Mouse (Mus musculus) natural killer cell, adult 2 months (primary cell): Measurements from ENCODE around the gene Krcc1.

Experiments
- DNase-seq, 2 experiments: peaks; one replicate each; pipeline ENCODE4 v3.0.0; 2022; ENCODE audit warnings: low spot score in 2 of 2

Gene Krcc1

DNA sequence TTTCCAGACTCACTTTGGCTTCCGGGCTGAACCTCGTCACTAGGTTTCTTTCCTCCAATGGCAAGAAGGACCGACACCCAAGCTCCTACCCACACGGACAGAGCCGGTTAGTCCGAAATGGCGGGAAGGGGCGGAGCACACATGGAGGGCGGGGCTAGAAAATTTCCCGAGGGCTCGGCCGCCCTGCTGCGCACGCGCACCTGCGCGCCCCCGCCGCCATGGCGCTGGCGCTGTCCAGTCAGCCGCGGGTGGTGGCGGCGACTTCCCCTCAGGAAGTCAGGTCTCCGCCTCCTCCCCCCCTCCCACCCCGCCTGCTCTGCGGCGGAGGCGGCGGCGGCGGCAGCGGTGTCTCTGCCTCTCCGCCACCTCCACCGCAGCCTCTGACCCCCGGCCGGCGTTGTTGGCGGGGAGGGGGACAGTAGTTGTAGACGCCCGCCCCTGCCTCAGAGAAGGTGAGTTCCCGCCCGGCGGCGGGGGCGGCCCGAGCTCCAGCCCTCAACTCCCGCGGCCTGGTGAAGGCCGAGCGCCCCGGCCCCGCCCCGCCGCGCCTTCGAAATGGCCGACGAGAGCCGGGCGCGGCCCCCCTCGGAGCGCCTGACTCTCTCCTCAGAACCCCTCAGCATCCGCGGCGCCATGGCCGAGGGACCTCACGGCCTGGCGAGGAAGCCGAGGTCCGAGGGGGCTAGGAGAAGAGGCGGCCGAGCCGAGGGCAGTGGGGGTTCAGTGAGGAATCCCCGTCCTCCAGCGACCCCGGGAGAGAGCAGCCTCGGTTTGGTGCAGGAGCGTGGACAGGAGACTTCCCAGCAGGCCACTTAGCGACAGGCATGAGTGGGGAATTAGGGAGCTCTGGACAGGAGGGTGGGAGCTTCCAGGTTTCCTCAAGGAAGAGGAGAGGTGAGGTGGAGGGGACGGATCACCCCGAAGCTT, at the start of gene Krcc1:
Gene Krcc1 (plus strand): TSS at position 289 of the 927 bp plus-strand sequence.
- peak; percentile 97 to 98 for DNase-seq

DNA sequence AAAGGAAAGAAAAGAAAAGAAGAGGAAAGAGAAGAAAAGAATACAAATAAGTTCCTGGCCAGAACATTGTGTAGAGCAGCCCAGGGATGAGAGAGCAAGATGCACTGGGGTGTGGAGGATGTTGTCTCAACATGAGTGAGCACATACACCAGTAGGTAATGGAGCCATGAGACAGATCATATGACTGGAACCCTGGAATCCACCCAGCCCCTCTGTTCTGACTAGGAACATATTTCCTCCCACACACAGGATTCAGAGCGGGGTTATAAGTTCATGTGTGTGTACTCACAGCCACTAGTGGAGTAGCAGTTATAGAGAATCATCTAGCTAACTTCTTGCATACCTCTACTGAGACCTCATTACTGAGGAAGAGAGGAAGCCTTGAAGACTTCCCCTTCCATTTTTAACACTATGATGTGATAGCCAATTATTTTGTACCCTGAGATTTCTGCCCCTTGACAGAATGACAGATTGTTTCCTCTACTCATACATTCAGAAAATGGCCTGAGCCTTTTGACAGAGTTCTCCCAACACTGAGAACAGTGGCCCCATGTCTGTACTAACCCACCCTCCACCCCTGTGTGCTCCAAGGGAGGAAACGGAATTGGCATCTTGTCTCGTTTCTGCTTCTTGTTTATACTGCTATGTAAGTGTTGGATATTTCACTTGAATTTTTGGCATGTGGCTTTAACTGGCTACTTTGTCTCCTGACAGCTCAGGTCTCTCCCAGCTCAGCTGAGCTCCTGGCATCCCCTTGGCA, 47.1 kb upstream of the Krcc1 start:
- DNase-seq: no peak

DNA sequence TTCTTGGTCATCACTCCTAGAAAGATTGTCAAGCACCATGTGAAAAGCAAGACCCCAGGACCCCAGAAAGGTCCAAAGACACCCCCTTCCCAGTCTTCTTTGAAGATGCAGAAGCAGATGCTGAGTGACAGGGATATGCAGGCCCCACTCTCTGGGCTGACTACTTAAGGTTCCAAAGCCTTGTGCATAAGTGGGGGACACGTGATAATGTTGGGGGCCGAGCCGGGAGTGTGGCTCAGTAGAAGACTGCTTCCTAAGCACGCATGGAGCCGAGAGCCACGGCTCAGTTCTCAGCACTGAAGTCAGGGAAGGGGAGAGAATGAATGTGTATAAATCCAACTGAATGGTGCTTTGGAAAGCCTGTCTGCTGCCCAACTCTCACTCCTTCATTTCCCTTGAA, 44.9 kb upstream of the Krcc1 start:
- no peak for DNase-seq

DNA sequence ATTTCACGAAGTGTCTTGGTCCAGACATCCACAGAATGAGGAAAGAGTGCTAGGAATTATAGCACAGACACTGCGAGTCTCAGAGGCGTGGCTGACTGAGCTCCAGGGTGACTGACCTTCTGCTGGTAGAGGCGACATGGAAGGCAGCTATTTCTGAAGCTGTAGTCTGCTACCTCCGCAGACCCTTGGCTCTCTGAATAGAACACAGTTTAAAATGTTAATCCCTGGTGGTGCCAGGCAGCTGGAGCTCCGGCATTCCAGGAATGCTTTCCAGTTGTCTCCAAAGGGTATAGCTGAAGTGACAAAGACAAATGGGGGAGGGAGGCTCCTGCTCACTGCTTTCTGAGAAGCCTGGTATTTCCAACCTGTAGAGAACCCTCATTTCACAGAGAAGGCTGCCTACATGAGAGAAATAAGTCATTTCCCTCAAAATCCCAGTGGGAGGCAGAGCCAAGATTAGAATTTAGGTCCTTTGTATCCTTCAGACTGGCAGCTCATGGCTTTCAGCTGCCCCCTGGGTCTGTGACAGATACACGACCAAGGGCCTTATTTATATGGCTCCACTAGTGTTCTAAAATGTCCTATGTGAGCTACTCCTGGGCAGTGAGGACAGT, 44.2 kb upstream of the Krcc1 start:
- DNase-seq: no peak

DNA sequence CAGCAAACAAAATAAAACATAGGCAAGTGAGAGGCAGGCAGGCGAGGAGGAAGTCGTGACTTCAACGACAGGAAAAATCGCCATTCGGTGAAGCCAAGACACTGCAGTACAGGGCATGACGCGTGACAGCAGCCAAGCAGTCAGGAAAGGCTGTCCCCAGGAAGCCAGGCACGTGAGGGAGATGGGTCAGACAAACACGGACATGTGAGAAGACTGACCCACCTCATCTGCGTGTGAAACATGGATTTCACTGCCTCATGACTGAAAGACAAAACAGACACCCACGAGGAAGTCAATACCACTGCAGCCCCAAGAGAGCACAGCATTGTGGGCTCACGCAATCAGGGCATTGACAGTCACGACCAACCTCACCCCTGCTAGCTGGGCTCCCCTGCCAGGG, 36.4 kb upstream of the Krcc1 start:
- DNase-seq: no peak

DNA sequence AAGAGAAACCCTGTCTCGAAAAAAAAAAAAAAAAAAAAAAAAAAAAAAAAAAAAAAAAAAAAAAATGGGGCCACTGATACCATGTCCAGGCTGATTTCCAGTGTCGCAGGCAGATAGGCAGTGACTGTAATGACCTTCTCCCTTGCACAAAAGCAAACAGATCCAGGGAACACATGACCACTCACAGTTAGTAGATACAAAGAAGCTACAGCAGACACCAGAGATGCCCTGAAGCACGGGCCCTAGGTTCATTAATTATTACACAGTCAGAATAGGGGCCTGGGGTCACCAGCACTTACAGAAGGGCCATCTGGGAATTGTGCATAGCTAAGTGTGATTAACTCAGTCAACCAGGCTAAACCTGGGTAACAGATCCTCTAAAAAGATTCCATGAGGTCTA, 35.5 kb upstream of the Krcc1 start:
- DNase-seq: no peak

DNA sequence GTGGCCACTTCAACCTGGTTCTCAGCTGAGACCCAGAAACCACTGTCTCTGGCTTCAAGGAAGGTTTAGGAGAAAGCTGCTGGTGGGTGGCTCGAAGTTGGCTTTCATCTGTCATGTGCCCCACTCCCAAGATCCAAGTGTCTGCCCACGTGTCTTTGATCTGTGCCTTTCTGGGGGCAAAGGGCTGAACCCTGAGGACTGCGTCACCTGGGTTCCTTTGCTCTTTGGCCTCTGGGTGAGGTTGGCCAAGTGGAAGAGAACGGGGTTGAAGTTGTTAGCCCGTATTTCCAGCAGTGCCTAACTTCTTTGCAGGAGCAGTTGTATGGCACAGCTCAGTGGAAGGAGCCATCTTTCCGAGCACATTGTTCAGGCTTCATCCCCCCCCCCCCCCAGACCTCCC, 35.0 kb upstream of the Krcc1 start:
- no peak for DNase-seq

DNA sequence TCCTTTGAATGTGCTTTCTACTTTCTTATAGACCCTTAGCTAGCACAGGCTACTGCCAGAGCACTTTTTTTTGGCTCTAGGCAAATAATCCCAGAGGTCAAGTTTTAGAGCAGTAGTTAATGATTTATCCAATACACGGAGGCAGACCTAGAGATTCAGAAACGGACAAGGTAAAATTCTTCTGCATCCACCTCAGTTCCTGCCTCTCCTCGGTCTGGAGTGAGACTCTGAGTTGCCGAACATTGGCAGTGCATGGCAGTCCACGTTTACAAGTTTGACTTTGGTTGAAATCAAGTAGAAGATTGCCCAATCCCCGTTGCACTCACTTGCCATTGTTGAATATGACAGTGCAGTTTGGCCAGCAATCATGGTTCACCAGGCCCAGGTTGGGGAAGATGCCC, 34.4 kb upstream of the Krcc1 start:
- no peak for DNase-seq

DNA sequence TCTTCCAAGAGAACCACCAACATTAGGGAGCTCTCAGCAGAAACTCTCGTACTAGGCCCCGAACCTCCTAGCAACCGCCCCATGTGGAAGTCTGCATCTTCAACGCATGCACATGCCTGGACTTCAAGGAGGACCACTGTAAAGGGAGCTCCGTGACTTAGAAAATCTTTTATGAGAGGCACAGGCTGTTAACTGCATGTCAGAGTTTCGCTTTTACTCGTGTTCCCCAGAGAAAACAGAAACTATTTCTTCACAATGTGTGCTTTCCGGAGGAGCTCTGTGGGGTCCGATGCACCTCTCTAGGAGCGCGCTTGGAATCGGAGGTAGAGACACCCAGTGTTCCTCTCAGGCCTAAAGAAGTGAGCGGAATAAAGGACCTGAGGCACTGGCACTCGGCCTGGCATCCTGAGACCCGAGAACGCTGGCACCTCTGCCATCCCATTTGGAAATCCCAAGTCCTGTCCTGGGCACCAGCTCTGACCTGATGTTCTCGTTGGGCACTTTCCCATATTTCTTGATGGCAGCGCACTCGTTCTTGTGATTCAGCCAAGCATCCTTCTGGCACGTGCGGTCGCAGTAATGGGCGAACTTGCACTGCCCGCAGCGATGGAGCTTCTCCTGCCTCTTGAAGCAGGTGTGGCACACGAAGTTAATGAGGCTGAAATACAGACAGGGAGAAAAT, 32.3 kb upstream of the Krcc1 start:
- no peak for DNase-seq

DNA sequence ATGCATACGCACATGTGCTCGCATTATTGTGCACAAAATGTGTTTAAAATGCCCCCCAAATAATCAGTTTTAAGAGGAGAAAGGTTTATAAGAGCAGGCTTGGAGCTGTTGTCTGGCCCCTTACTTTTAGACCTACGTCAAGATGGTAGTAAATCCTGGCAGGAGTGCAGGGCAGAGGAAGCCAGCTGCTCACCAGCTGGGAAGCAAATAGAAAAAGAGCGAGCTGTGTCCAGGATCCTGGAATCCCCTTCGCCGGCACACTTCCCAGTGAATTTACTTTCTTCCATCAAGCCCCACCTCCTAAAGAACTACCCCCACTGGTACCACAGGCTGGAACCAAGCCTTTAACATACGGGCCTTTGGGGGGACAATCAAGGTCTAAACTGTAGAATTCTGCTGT, 30.6 kb upstream of the Krcc1 start:
- no peak for DNase-seq

DNA sequence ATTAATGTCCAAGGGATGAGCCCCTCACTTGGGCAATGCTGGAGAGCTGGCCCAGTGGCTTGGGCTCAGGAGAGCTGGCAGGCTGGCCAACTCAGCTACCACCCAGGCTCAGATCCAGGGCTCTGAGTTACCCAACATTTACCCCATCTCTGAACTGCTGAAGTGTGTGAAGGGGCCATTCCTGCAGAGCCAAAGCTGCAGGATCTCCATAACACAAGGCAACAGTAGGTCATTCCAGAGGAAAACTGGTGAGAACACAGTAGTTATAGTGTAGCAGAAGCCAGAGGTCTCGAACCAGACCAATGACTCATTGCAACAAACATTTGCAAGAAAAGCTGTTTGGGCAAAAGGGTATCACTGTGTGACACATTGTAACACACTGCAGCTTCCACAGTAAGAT, 28.7 kb upstream of the Krcc1 start:
- no peak for DNase-seq

DNA sequence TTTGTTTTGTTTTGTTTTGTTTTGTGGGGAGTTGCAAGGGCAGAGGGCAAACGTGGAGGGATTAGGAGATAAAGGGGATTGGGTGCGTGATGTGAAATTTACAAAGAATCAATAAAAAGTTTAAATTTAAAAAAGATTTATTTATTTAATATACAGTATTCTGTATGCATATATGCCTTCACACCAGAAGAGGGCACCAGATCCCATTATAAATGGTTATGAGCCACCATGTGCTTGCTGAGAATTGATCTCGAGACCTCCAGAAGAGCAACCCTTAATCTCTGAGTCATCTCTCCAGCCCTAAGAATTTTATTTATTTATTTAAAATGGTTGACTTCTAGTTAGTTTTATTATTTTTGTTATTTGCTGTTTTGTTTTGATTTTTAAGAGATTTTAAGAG, 28.2 kb upstream of the Krcc1 start:
- no peak for DNase-seq

DNA sequence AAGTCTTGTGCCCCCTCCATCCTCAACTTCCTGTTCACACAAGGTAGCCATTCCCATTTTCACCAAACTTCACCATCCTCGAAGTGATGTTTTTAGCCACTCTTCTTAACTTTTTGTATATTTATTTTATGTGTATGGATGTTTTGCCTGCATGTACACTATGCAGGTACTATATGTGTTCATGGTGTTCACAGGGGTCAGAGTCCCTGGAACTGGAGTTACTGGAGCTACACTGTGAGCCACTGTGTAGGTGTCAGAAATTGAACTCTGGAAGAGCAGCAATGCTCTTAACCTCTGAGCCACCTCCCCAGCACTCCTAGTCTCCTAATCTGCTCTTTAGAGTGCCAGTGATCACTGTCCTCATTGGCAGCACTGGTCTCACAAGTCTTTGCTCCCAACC, 23.1 kb upstream of the Krcc1 start:
- DNase-seq: no peak

DNA sequence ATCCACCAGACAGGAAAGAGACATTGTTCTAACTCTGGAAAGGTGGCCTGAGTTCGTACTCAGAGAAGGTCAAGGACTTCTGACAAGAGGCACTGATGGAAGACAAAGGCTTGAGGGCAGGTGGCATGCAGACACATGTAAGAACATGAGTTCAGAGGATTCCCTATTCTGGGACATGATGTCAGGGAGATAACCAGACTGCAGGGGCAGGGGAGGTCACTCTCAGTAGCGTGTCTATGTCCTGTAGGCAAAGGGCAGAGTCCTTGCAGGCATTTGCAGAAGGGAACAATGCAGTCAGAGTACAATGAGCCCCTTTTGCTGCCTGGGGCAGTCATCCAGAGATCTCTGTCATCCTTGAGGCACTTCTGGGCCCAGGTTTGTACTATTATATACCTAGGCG, 21.9 kb upstream of the Krcc1 start:
- DNase-seq: no peak

DNA sequence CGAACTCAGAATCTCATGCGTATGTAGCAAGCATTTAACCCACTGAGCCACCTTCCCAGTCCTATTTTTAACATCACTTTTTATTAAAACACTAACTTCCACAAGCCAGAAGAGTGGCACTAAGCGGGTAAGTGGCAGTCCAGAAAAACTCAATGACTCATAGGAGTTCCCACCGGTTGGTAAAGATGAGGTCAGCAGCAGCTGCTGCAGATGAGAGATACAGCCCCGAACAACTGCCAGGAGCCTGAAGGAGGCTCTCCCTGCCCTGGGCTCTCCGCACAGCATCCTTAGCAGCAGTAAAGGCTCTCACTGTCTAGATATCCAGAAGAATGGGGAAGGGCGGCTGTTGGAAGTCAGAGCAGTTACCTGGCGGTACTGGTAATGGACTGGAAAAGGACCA, 20.5 kb upstream of the Krcc1 start:
- DNase-seq: no peak

DNA sequence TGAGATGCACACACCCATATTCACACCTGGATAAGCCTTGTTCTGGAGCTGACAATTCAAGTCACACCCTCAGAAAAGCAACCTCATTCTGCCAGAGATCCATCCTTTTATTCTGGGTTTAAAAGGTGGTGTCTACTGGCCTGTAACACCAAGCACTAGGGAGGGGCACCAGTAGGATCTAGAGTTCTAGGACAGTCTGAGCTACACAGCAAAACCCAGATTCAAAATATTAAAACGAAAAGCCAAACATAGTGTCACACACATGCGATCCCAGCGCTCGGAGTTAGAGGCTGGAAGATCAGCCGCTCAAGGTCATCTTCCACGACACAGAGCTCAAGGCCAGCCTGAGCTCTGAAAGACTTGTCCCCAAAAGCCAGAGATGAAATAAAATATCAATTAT, 17.0 kb upstream of the Krcc1 start:
- no peak for DNase-seq

DNA sequence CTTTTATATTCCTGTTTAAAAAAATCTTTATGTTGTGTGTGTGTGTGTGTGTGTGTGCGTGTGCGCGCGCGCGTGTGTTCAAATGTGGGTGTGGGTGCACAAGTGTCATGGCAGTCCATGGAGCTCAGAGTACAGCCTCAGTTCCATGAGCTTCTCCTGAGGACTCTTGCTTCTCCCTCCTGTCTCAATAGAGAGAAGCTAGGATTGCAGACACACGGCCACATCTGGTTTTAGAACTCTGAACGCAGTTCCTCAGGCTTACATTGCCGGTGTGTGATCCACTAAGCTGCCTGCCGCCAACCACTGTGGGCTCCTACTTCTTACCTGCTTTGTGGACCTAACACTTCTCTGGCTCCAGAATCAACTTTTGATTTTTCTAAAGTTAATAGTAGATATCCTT, 15.3 kb upstream of the Krcc1 start:
- DNase-seq: no peak

DNA sequence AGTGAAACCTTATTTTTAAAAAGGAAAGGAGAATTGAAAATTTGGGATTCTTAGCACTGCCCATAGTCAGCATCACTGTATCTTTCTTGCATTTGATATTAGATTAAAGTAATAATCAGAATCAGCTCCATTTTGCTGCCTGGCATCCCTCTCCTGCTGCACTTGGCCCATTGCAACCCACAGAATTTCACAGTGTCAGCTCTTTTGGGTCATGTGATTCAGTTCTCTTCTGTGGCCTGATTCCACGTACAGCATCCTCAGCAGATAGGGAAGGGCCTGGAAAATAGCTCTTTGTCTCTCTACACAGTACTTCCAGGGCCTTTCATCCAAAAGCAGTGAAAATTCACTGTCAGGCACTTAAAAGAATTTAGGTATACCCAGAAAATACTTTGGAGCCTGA, 14.1 kb upstream of the Krcc1 start:
- DNase-seq: no peak

DNA sequence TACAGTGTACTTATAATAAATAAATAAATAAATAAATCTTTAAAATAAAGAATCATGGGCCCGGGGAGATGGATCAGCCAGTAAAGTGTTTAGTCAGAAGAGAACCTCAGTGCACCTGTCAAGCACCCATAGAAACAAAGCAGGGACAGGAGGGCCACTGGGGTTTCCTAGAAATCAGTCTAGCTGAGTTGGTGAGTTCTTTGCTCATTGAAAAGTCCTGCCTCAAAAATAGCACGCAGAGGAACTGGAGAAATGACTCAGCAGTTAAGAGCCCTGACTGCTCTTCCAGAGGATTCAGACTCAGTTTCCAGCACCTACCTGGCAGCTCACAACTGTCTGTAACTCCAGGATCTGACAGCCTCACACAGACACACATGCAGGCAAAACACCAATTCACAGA, 12.9 kb upstream of the Krcc1 start:
- no peak for DNase-seq

DNA sequence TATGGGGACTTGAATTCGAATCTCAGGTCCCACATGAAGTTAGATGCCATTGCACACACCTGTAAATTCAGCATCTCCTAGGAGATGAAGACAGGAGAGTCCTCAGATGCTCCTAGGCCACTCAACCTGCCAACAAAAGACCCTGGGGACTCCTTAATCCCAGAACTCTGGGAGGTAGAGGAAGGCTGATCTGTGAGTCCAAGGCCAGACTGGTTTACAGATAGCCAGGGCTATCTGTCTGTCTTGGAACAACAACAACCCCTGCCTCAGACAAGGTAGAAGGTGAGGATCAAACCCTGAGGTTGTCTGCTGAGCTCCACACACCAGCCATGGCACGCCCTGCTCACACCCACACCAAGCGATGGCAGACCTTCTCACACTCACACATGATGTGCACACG, 12.3 kb upstream of the Krcc1 start:
- DNase-seq: no peak

DNA sequence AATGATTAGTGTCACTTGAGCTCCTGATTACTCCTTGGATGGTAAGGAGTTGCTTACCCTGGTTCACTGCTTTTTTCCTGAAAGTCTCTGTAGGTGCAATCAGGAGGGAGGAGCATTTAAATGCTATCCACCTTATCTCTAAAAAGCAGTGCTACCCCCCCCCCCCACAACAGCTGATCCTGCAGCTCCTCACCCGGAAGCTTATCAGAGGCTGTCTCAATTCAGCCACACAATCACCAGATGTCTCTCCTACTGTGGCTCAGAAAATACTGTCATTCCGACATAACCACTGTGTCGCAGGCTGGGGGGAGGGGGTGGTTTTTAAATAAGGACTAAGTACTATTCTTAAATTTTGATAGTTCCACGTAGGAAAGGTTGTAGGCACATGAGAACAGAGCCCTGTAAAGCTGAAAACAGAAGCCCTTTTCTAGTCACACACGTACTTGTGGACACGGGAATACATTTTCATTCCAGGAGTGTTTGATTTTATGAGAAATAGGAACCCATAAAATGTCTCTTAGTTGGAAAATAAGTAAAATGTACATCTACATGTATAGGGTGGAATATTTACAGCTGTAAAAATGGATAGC, 11.3 kb upstream of the Krcc1 start:
- no peak for DNase-seq

DNA sequence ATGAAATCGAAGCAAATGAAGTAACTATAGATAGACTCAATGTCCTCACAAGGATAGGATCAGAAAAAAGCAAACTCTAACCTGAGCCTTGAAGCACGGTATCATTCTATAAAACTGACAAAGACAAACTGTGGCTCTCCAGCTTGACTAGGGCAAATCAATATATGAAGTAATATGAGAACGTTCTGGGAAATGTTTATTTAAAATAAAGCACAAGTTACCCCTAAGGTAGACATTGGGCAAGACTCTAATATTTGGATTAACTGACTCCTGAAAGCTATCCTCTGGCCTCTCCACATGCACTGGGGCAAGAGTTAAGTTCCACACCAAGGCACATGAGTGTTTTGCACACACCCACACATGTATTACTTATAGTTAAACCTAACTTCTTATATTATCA, 10.4 kb upstream of the Krcc1 start:
- no peak for DNase-seq
